Mouse (Mus musculus): ENCODE results near the gene Erc2. TPM values are rescaled to one million over a fixed set of nuclear protein-coding genes. Genes with fewer than 3 reads are reported as not detected.
A peak's percentile ranks its signal among the peaks of the same experiment; 100 is the strongest.

The Erc2 gene
- polyA plus RNA-seq, 1 experiment = 0.89 TPM

- WGBS = 86% methylated on average over 2 of the region's 2 CpGs
- no peaks in the 10 kb centered on the region for H3K36me3 ChIP-seq (ENCODE audit: control insufficient read depth, insufficient read depth, low read length)
- no peak overlapping the region for H3K4me3 ChIP-seq (ENCODE audit: low read depth, low read length)
- TF ChIP-seq POLR2A (IDR thresholded peaks at IDR 0.05; ENCODE audit: low read depth, low read length) (no peak), CTCF (IDR thresholded peaks at IDR 0.05; ENCODE audit: extremely low read depth, insufficient read length, insufficient replicate concordance, low read depth, low read length) (no peak)
- H3K4me1 ChIP-seq (ENCODE audit: control insufficient read depth, insufficient read depth, insufficient read length, low read length) = no peaks in the 10 kb centered on the region
- H3K27ac ChIP-seq (ENCODE audit: insufficient read depth, low read depth, low read length) = no peak overlapping the region
- H3K27me3 ChIP-seq (ENCODE audit: control insufficient read depth, insufficient read depth, low read length) = no peaks in the 10 kb centered on the region
These were observed 666.0 kb downstream of the Erc2 start for GRCm38 (mm10) chr14:28288196-28288595.

GRCm38 (mm10) chr14:28288926-28289325 lies 666.7 kb downstream of the Erc2 start:
- WGBS = 71% methylated on average over 2 of the region's 2 CpGs
- Histone ChIP-seq H3K27me3 (ENCODE audit: control insufficient read depth, insufficient read depth, low read length) (no peaks in the 10 kb centered on the region), H3K36me3 (ENCODE audit: control insufficient read depth, insufficient read depth, low read length) (no peaks in the 10 kb centered on the region), H3K4me3 (ENCODE audit: low read depth, low read length) (no peak overlapping the region), H3K27ac (ENCODE audit: insufficient read depth, low read depth, low read length) (no peak overlapping the region), H3K4me1 (ENCODE audit: control insufficient read depth, insufficient read depth, insufficient read length, low read length) (no peaks in the 10 kb centered on the region)
- no peak for TF ChIP-seq CTCF (IDR thresholded peaks at IDR 0.05; ENCODE audit: extremely low read depth, insufficient read length, insufficient replicate concordance, low read depth, low read length)
- TF ChIP-seq POLR2A (IDR thresholded peaks at IDR 0.05; ENCODE audit: low read depth, low read length) = no peak

- H3K4me1 ChIP-seq (ENCODE audit: control insufficient read depth, insufficient read depth, insufficient read length, low read length) = no peaks in the 10 kb centered on the region
- no peak for TF ChIP-seq POLR2A (IDR thresholded peaks at IDR 0.05; ENCODE audit: low read depth, low read length)
- no peak for TF ChIP-seq CTCF (IDR thresholded peaks at IDR 0.05; ENCODE audit: extremely low read depth, insufficient read length, insufficient replicate concordance, low read depth, low read length)
- H3K4me3 ChIP-seq (ENCODE audit: low read depth, low read length) = no peak overlapping the region
- no peaks in the 10 kb centered on the region for H3K27me3 ChIP-seq (ENCODE audit: control insufficient read depth, insufficient read depth, low read length)
- no peaks in the 10 kb centered on the region for H3K36me3 ChIP-seq (ENCODE audit: control insufficient read depth, insufficient read depth, low read length)
- no peak overlapping the region for H3K27ac ChIP-seq (ENCODE audit: insufficient read depth, low read depth, low read length)
- WGBS = 84% methylated on average over 5 of the region's 5 CpGs
These were observed 671.7 kb downstream of the Erc2 start for GRCm38 (mm10) chr14:28293921-28294320.

- Histone ChIP-seq H3K27me3 (ENCODE audit: control insufficient read depth, insufficient read depth, low read length) (no peaks in the 10 kb centered on the region), H3K27ac (ENCODE audit: insufficient read depth, low read depth, low read length) (no peak overlapping the region), H3K4me1 (ENCODE audit: control insufficient read depth, insufficient read depth, insufficient read length, low read length) (no peaks in the 10 kb centered on the region), H3K4me3 (ENCODE audit: low read depth, low read length) (no peak overlapping the region), H3K36me3 (ENCODE audit: control insufficient read depth, insufficient read depth, low read length) (no peaks in the 10 kb centered on the region)
- WGBS = 57% methylated on average over 4 of the region's 4 CpGs
- TF ChIP-seq POLR2A (IDR thresholded peaks at IDR 0.05; ENCODE audit: low read depth, low read length) (no peak), CTCF (IDR thresholded peaks at IDR 0.05; ENCODE audit: extremely low read depth, insufficient read length, insufficient replicate concordance, low read depth, low read length) (no peak)
These were observed 672.9 kb downstream of the Erc2 start for GRCm38 (mm10) chr14:28295145-28295544.

GRCm38 (mm10) chr14:28300095-28300494 lies 677.9 kb downstream of the Erc2 start:
- TF ChIP-seq CTCF (IDR thresholded peaks at IDR 0.05; ENCODE audit: extremely low read depth, insufficient read length, insufficient replicate concordance, low read depth, low read length) (no peak), POLR2A (IDR thresholded peaks at IDR 0.05; ENCODE audit: low read depth, low read length) (no peak)
- Histone ChIP-seq H3K27ac (ENCODE audit: insufficient read depth, low read depth, low read length) (no peak overlapping the region), H3K4me3 (ENCODE audit: low read depth, low read length) (no peak overlapping the region), H3K27me3 (ENCODE audit: control insufficient read depth, insufficient read depth, low read length) (no peaks in the 10 kb centered on the region), H3K36me3 (ENCODE audit: control insufficient read depth, insufficient read depth, low read length) (no peaks in the 10 kb centered on the region), H3K4me1 (ENCODE audit: control insufficient read depth, insufficient read depth, insufficient read length, low read length) (no peaks in the 10 kb centered on the region)
- WGBS = 43% methylated on average over 6 of the region's 6 CpGs

GRCm38 (mm10) chr14:28301251-28301650 lies 679.0 kb downstream of the Erc2 start:
- Histone ChIP-seq H3K36me3 (ENCODE audit: control insufficient read depth, insufficient read depth, low read length) (no peaks in the 10 kb centered on the region), H3K27me3 (ENCODE audit: control insufficient read depth, insufficient read depth, low read length) (no peaks in the 10 kb centered on the region), H3K27ac (ENCODE audit: insufficient read depth, low read depth, low read length) (no peak overlapping the region), H3K4me3 (ENCODE audit: low read depth, low read length) (no peak overlapping the region), H3K4me1 (ENCODE audit: control insufficient read depth, insufficient read depth, insufficient read length, low read length) (no peaks in the 10 kb centered on the region)
- peak; percentile 22; the same call in 1 of the 2 replicates for TF ChIP-seq CTCF (IDR thresholded peaks at IDR 0.05; ENCODE audit: extremely low read depth, insufficient read length, insufficient replicate concordance, low read depth, low read length)
- TF ChIP-seq POLR2A (IDR thresholded peaks at IDR 0.05; ENCODE audit: low read depth, low read length) = no peak
- WGBS = 41% methylated on average over 5 of the region's 5 CpGs

- no peak overlapping the region for H3K27ac ChIP-seq (ENCODE audit: insufficient read depth, low read depth, low read length)
- no peak overlapping the region for H3K4me3 ChIP-seq (ENCODE audit: low read depth, low read length)
- TF ChIP-seq CTCF (IDR thresholded peaks at IDR 0.05; ENCODE audit: extremely low read depth, insufficient read length, insufficient replicate concordance, low read depth, low read length) (no peak), POLR2A (IDR thresholded peaks at IDR 0.05; ENCODE audit: low read depth, low read length) (no peak)
- no peaks in the 10 kb centered on the region for H3K36me3 ChIP-seq (ENCODE audit: control insufficient read depth, insufficient read depth, low read length)
- 23% methylated on average over 5 of the region's 5 CpGs for WGBS
- H3K27me3 ChIP-seq (ENCODE audit: control insufficient read depth, insufficient read depth, low read length) = no peaks in the 10 kb centered on the region
- H3K4me1 ChIP-seq (ENCODE audit: control insufficient read depth, insufficient read depth, insufficient read length, low read length) = no peaks in the 10 kb centered on the region
These were observed 681.9 kb downstream of the Erc2 start for GRCm38 (mm10) chr14:28304131-28304530.

GRCm38 (mm10) chr14:28308661-28309060 lies 686.4 kb downstream of the Erc2 start:
- Histone ChIP-seq H3K4me1 (ENCODE audit: control insufficient read depth, insufficient read depth, insufficient read length, low read length) (no peaks in the 10 kb centered on the region), H3K36me3 (ENCODE audit: control insufficient read depth, insufficient read depth, low read length) (no peaks in the 10 kb centered on the region), H3K27ac (ENCODE audit: insufficient read depth, low read depth, low read length) (no peak overlapping the region), H3K27me3 (ENCODE audit: control insufficient read depth, insufficient read depth, low read length) (no peaks in the 10 kb centered on the region), H3K4me3 (ENCODE audit: low read depth, low read length) (no peak overlapping the region)
- no peak for TF ChIP-seq CTCF (IDR thresholded peaks at IDR 0.05; ENCODE audit: extremely low read depth, insufficient read length, insufficient replicate concordance, low read depth, low read length)
- 81% methylated on average over 1 of the region's 1 CpGs for WGBS
